Mouse (Mus musculus): ENCODE data around the gene Tnfrsf12a. TPM values are rescaled to one million over a fixed set of nuclear protein-coding genes. Genes with fewer than 3 reads are reported as not detected.

Tnfrsf12a gene
- polyA plus RNA-seq (2015; fragmentation: Nextera tagmentation; extraction: Ambion mirVana), result 118 and 140 TPM in 2 replicates

GRCm38 (mm10) chr17:23677236-23677679 lies at the start of gene Tnfrsf12a:
Gene Tnfrsf12a, minus strand, starts transcription at chr17:23677468.
- ATAC-seq (ENCODE audit: extremely low read depth, insufficient number of reproducible peaks, low FRiP score, low TSS enrichment), result no peak
- peaks cover 48% of the 10 kb centered on the region for H3K27me3 ChIP-seq (replicated peaks)
- peaks cover 46% of the 10 kb centered on the region for H3K4me1 ChIP-seq
- under 1% methylated on average over 34 of the region's 34 CpGs for WGBS
- H3K27ac ChIP-seq (replicated peaks), result peak within 1 kb of the TSS; percentile 98
- H3K9me3 ChIP-seq, result no peaks in the 10 kb centered on the region
- H3K4me2 ChIP-seq, result peak within 1 kb of the TSS; percentile 88
- peak within 1 kb of the TSS; percentile 86 for H3K9ac ChIP-seq
- H3K36me3 ChIP-seq, result peaks cover 6% of the 10 kb centered on the region
- peak within 1 kb of the TSS; percentile 79 for H3K4me3 ChIP-seq

DNA sequence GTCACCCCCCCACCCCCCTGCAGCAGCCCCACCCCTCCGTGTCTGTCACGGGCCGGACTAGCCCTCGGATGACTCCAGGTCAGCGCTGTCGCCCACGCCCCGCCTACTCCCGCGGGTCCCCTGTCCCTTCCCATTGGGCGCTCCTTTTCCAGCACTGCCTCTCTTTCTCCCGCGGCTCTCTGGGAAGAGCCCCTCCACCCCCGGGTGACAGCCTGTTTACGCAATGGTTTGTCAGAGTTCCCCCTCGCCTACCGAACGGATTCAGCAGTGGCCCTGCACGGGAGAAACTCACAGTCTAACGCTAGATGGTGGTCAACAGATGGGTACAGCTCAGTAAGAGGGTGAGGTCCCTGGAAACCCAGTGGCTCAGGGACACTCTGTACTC lies 49.5 kb upstream of the Tnfrsf12a start:
- Histone ChIP-seq H3K36me3 (no peaks in the 10 kb centered on the region), H3K9ac (peak overlapping the region; percentile 87), H3K9me3 (no peaks in the 10 kb centered on the region), H3K4me2 (peak overlapping the region; percentile 73), H3K27me3 (replicated peaks) (no peaks in the 10 kb centered on the region), H3K4me1 (peaks cover 20% of the 10 kb centered on the region), H3K27ac (replicated peaks) (peak overlapping the region; percentile 90), H3K4me3 (peak overlapping the region; percentile 76)
- under 1% methylated on average over 20 of the region's 20 CpGs for WGBS
- peak; percentile 83 for ATAC-seq (ENCODE audit: extremely low read depth, insufficient number of reproducible peaks, low FRiP score, low TSS enrichment)

DNA sequence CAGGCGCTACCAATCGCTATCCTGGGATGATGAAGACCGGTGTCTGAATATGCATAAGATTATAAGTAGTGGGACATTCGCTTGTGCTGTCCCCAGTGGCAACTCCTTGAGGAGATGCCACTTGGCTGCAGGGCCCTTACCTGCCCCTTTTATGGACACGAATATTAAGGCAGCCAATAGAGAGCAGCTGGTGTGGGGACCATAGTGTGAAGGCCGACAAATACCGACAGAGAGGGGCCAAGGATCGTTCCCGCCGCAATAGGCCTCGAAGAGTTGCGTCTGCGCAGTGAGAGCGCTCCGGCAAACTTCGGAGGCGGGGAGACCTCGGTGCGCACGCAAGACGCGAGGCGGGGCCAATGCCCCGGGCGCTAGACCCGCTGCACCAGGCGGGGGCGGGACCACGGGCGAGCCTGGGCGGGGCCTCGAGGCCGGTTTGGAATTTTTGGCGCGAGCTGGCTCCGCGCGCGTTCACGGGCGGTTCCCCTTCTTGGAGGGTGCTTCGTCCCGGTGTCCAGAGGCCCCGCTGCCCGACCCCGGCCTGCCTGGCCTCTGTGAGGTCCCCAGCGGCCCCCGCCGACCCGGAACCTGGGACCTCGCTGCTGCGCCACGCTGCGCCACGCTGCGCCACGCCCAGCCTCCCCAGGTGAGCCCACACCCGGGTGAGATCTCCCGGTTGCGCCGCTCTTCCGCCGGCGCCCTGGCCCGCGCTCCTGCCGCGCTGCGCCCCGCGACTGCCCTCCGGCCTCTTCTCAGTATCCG lies 48.9 kb upstream of the Tnfrsf12a start, which contains the start of gene Pkmyt1:
TSS of gene Pkmyt1 (plus strand) at position 338 of the 759 bp plus-strand sequence.
- Histone ChIP-seq H3K27ac (replicated peaks) (peak within 1 kb of the TSS; percentile 90), H3K9me3 (no peaks in the 10 kb centered on the region), H3K27me3 (replicated peaks) (no peaks in the 10 kb centered on the region), H3K4me3 (peak within 1 kb of the TSS; percentile 76), H3K4me1 (peaks cover 20% of the 10 kb centered on the region), H3K36me3 (no peaks in the 10 kb centered on the region), H3K4me2 (peak within 1 kb of the TSS; percentile 73), H3K9ac (peak within 1 kb of the TSS; percentile 87)
- ATAC-seq (ENCODE audit: extremely low read depth, insufficient number of reproducible peaks, low FRiP score, low TSS enrichment), result peak; percentile 89
- WGBS, result 1% methylated on average over 71 of the region's 73 CpGs

DNA sequence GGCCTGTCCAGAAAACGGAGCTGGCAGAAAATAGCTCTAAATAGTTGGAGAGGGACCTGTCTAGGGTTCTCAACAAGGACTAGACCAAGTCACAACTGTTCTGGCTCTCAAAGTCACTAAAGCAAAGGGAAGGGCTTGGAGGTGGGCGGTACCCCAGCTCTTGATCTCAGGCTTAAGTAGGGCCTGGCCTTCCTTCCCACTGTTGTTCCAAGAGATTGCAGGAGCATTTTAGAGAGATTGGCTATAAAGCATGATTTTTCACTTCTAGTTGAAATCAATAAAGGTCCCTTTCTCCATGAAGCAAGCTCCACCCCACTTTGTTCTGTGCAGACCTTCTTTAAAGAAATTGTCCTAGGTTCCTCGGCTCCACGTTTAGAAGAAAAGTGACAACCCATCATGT lies 48.2 kb upstream of the Tnfrsf12a start:
- Histone ChIP-seq H3K4me3 (peak overlapping the region; percentile 76), H3K9ac (peak overlapping the region; percentile 79), H3K9me3 (no peaks in the 10 kb centered on the region), H3K4me2 (peak overlapping the region; percentile 73), H3K4me1 (peaks cover 17% of the 10 kb centered on the region), H3K36me3 (no peaks in the 10 kb centered on the region), H3K27me3 (replicated peaks) (0 out of 2 replicates have a peak, but pooled peaks cover 3% of the 10 kb centered on the region), H3K27ac (replicated peaks) (peak overlapping the region; percentile 59)
- ATAC-seq (ENCODE audit: extremely low read depth, insufficient number of reproducible peaks, low FRiP score, low TSS enrichment), result no peak
- WGBS, result 60% methylated on average over 4 of the region's 4 CpGs

DNA sequence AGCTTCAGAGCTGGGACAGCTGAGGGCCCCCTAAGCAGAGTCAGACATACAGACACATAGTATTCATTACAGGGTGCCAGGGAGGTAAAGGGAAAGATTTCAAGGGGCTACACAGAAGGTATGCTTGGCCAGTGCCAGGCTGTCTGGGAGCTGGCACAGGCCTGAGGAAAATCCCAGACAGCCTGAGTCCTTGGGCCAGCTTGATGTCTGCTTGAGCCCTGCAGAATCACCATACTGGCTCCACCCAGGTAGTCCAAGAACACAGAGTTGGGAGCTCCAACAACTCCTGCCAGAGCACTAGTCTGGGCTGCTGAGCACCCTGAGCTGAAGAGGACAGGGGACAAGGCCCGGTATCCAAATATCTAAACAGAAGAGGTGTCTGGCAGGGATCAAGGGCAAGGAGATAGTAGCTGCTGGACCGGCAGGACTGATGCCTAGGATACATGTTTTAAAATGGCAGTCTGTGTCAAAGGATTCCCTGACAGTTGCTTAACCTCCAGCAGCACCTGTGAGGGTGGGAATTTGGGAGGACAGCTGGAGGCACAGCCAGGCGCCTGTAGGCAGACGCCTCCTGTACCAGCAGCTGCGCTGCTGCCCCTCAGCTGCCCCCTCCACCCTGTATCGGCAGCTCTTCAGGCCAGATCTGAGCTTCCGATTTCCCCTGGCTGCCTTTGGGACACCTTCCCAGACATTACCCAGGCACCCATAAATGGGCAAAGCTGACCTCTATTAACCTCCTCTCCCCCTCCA lies 45.3 kb upstream of the Tnfrsf12a start, which contains the start of gene 1520401A03Rik:
TSS of gene 1520401A03Rik (minus strand) at position 408 of the 750 bp plus-strand sequence.
- H3K4me3 ChIP-seq, result no peak within 1 kb of the TSS
- no peak within 1 kb of the TSS for H3K27ac ChIP-seq (replicated peaks)
- peaks cover 24% of the 10 kb centered on the region for H3K27me3 ChIP-seq (replicated peaks)
- 0 out of 2 replicates have a peak within 1 kb of the TSS, but pooled peaks have one; percentile 1 for H3K9ac ChIP-seq
- peaks cover 13% of the 10 kb centered on the region for H3K4me1 ChIP-seq
- no peak within 1 kb of the TSS for H3K4me2 ChIP-seq
- no peak for ATAC-seq (ENCODE audit: extremely low read depth, insufficient number of reproducible peaks, low FRiP score, low TSS enrichment)
- no peaks in the 10 kb centered on the region for H3K9me3 ChIP-seq
- WGBS, result 36% methylated on average over 7 of the region's 7 CpGs
- H3K36me3 ChIP-seq, result no peaks in the 10 kb centered on the region

DNA sequence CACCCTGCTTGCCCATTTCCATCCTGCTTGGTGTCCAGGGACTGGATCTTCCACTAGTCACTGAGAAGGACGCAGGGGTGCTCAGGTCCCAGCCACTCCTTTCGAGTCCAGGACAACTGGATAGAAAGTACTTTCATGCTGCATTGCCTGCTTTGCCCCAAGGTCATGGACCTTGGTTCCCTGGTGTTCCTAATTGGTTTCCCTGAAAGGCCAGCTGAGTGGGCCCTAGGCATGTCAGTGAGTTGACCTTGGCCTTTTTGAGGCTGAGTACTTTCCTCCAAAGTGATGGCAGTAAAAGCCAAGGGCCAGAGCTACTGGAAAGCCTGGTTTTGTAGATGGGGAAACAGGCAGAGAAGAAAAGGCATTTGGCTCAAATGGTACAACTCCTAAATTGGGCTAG lies 44.6 kb upstream of the Tnfrsf12a start:
- no peak overlapping the region for H3K4me3 ChIP-seq
- H3K27me3 ChIP-seq (replicated peaks), result peaks cover 24% of the 10 kb centered on the region
- H3K9me3 ChIP-seq, result no peaks in the 10 kb centered on the region
- H3K36me3 ChIP-seq, result no peaks in the 10 kb centered on the region
- ATAC-seq (ENCODE audit: extremely low read depth, insufficient number of reproducible peaks, low FRiP score, low TSS enrichment), result no peak
- no peak overlapping the region for H3K4me2 ChIP-seq
- WGBS, result 83% methylated on average over 2 of the region's 2 CpGs
- H3K9ac ChIP-seq, result no peak overlapping the region
- peaks cover 7% of the 10 kb centered on the region for H3K4me1 ChIP-seq
- H3K27ac ChIP-seq (replicated peaks), result no peak overlapping the region

DNA sequence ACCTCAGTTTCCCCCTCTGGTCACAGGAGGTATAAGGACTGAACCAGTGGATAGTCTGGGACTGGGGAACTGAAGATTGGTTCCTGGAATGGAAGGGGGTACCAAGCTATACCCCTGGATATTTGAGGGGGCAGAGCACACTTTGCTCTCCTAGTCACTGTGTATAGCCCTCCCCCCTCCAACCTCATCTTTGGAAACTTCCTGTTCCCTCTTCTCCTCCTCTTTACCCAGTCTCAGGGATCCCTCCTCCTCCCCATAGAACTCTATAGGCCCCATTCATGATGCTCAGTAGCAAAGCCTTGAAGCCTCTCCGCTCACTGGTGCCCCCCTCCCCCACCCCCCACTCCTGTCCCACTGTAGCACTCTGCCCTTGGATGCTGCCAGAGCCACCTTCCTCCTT lies 42.2 kb upstream of the Tnfrsf12a start:
- no peak overlapping the region for H3K4me3 ChIP-seq
- 23% methylated on average over 1 of the region's 1 CpGs for WGBS

DNA sequence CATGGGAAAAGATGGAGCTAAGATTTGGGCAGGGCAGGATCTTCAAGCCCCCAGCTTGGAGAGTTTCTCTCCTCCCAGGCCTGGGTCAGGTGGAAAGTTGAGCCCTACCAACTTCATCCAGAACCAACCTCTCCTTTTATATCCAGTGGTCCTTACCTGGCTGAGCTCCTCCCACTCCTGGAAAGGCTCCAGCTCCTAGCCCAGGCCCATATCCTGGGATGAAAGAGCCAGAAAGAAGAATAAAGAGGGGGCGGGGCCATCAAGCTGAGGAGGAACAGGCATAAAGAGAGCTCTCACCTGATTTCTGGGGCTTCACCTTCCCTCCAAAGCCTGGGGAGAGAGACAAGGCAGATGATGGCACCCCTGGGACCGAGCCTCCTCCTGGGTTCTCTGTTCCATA lies 39.7 kb upstream of the Tnfrsf12a start:
- H3K4me3 ChIP-seq, result no peak overlapping the region
- H3K27ac ChIP-seq (replicated peaks), result no peak overlapping the region
- no peak for ATAC-seq (ENCODE audit: extremely low read depth, insufficient number of reproducible peaks, low FRiP score, low TSS enrichment)
- 50% methylated on average over 2 of the region's 2 CpGs for WGBS
- no peak overlapping the region for H3K9ac ChIP-seq
- H3K9me3 ChIP-seq, result no peaks in the 10 kb centered on the region
- H3K4me1 ChIP-seq, result no peaks in the 10 kb centered on the region
- H3K27me3 ChIP-seq (replicated peaks), result peaks cover 42% of the 10 kb centered on the region
- no peaks in the 10 kb centered on the region for H3K36me3 ChIP-seq
- no peak overlapping the region for H3K4me2 ChIP-seq

More for the DNA sequence above, 42.2 kb upstream of the Tnfrsf12a start:
- Histone ChIP-seq H3K36me3 (no peaks in the 10 kb centered on the region), H3K4me2 (no peak overlapping the region), H3K27ac (replicated peaks) (no peak overlapping the region), H3K9me3 (no peaks in the 10 kb centered on the region), H3K27me3 (replicated peaks) (peaks cover 27% of the 10 kb centered on the region), H3K4me1 (no peaks in the 10 kb centered on the region), H3K9ac (no peak overlapping the region)
- ATAC-seq (ENCODE audit: extremely low read depth, insufficient number of reproducible peaks, low FRiP score, low TSS enrichment), result no peak

GRCm38 (mm10) chr17:23706212-23706611 lies 28.9 kb upstream of the Tnfrsf12a start:
- no peaks in the 10 kb centered on the region for H3K9me3 ChIP-seq
- peaks cover 75% of the 10 kb centered on the region for H3K27me3 ChIP-seq (replicated peaks)
- H3K4me3 ChIP-seq, result no peak overlapping the region
- H3K9ac ChIP-seq, result no peak overlapping the region
- WGBS, result 0% methylated on average over 3 of the region's 3 CpGs
- H3K4me1 ChIP-seq, result no peaks in the 10 kb centered on the region
- no peaks in the 10 kb centered on the region for H3K36me3 ChIP-seq
- ATAC-seq (ENCODE audit: extremely low read depth, insufficient number of reproducible peaks, low FRiP score, low TSS enrichment), result no peak
- H3K27ac ChIP-seq (replicated peaks), result no peak overlapping the region
- no peak overlapping the region for H3K4me2 ChIP-seq

- Histone ChIP-seq H3K4me3 (no peak overlapping the region), H3K27me3 (replicated peaks) (peaks cover 77% of the 10 kb centered on the region), H3K4me1 (no peaks in the 10 kb centered on the region), H3K9ac (no peak overlapping the region), H3K27ac (replicated peaks) (no peak overlapping the region), H3K36me3 (no peaks in the 10 kb centered on the region), H3K9me3 (no peaks in the 10 kb centered on the region), H3K4me2 (no peak overlapping the region)
- ATAC-seq (ENCODE audit: extremely low read depth, insufficient number of reproducible peaks, low FRiP score, low TSS enrichment), result no peak
- WGBS, result 57% methylated on average over 7 of the region's 7 CpGs
Measured at GRCm38 (mm10) chr17:23705525-23706104, 28.3 kb upstream of the Tnfrsf12a start.

DNA sequence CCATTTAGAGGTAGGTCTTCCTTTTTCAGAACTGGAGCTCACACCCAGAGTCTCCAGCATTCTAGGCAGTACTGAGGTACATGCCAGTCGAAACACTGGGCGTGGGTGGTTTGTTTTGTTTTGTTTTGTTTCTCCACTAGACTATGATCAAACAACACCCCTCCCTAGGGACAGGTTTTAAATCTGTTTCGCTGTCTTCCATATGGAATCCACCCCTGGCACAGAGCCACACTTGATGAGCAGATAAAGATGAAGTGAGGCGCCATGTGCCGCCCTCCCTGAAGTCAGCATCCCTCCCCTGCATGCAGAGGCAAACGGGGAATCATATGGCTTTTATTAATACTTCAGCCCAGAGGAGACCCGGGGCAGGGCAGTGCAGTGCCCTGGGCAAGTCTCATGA lies 27.5 kb upstream of the Tnfrsf12a start:
- no peaks in the 10 kb centered on the region for H3K36me3 ChIP-seq
- H3K9me3 ChIP-seq, result no peaks in the 10 kb centered on the region
- H3K4me3 ChIP-seq, result no peak overlapping the region
- no peak overlapping the region for H3K4me2 ChIP-seq
- peaks cover 77% of the 10 kb centered on the region for H3K27me3 ChIP-seq (replicated peaks)
- H3K4me1 ChIP-seq, result 0 out of 2 replicates have a peak, but pooled peaks cover 2% of the 10 kb centered on the region
- ATAC-seq (ENCODE audit: extremely low read depth, insufficient number of reproducible peaks, low FRiP score, low TSS enrichment), result no peak
- 49% methylated on average over 7 of the region's 7 CpGs for WGBS
- no peak overlapping the region for H3K9ac ChIP-seq
- no peak overlapping the region for H3K27ac ChIP-seq (replicated peaks)
